Mouse (Mus musculus) MEL (cell line): ENCODE measurements at regions not wholly inside any gene's neighbourhood (a gene's known extent, or its start where the extent isn't known, plus 50 kb on each side); places are given as distances from the start of the nearest gene placed in this dataset.

ENCODE experiments used
- CHD1 ChIP-seq: IDR thresholded peaks from 2 replicates; pipeline ENCODE4 v1.6.1; 2012; ENCODE audit warnings: low read depth, mild to moderate bottlenecking, inconsistent platforms, low read length, improper control_type of control experiment
- CTCF ChIP-seq, 3 experiments: IDR thresholded peaks in 2 of 3; conservative IDR thresholded peaks in 1 of 3; 2 replicates each; pipeline ENCODE4 v1.5.1; 2011 to 2012; ENCODE audit warnings: low read length in 3 of 3, low read depth in 2 of 3, mild to moderate bottlenecking in 2 of 3, improper control_type of control experiment in 1 of 3, inconsistent platforms in 1 of 3, mixed read lengths in 1 of 3, moderate library complexity in 1 of 3; ENCODE audit not compliant: control insufficient read depth in 1 of 3, insufficient read depth in 1 of 3, poor library complexity in 1 of 3, severe bottlenecking in 1 of 3
- HCFC1 ChIP-seq: IDR thresholded peaks from 2 replicates; pipeline ENCODE4 v1.6.1; 2012; ENCODE audit warnings: low read depth, mild to moderate bottlenecking, inconsistent platforms, low read length, improper control_type of control experiment, moderate library complexity
- MAX ChIP-seq: IDR thresholded peaks from 2 replicates; pipeline ENCODE4 v1.6.1; 2011; ENCODE audit warnings: low read length, improper control_type of control experiment
- RCOR1 ChIP-seq: IDR thresholded peaks from 2 replicates; pipeline ENCODE4 v1.6.1; 2012; ENCODE audit warnings: low read depth, mild to moderate bottlenecking, inconsistent platforms, low read length, improper control_type of control experiment
- TAL1 ChIP-seq: IDR thresholded peaks from 2 replicates; pipeline ENCODE4 v1.6.1; 2012; ENCODE audit warnings: mild to moderate bottlenecking, inconsistent platforms, low read length, moderate library complexity, mixed read lengths
- TBP ChIP-seq: IDR thresholded peaks from 2 replicates; pipeline ENCODE4 v1.8.0; 2011; ENCODE audit warnings: low read depth, low read length, improper control_type of control experiment
- USF1 ChIP-seq: IDR thresholded peaks from 2 replicates; pipeline ENCODE4 v1.6.1; 2014; ENCODE audit warnings: low read depth, mild to moderate bottlenecking, inconsistent platforms, low read length, improper control_type of control experiment, moderate library complexity
- USF2 ChIP-seq, 2 experiments: IDR thresholded peaks; 2 replicates each; pipeline ENCODE4 v1.6.1; 2011 to 2012; ENCODE audit warnings: improper control_type of control experiment in 2 of 2, low read length in 2 of 2, borderline replicate concordance in 1 of 2, inconsistent platforms in 1 of 2, low read depth in 1 of 2, mild to moderate bottlenecking in 1 of 2; ENCODE audit not compliant: insufficient read depth in 1 of 2

- no peak for TF ChIP-seq RCOR1
- TF ChIP-seq USF1 = no peak
- TF ChIP-seq CTCF (IDR thresholded peaks at IDR 0.05 in 2 of 3, conservative IDR thresholded peaks at IDR 0.05 in 1 of 3; ENCODE audit: control insufficient read depth in 1 of 3, insufficient read depth in 1 of 3, low read depth in 2 of 3, low read length in 3 of 3, poor library complexity in 1 of 3, severe bottlenecking in 1 of 3) = no peak
- no peak for TF ChIP-seq MAX
- no peak for TF ChIP-seq TAL1
- no peak for TF ChIP-seq HCFC1
- no peak for TF ChIP-seq USF2 (IDR thresholded peaks at IDR 0.05; ENCODE audit: borderline replicate concordance in 1 of 2, insufficient read depth in 1 of 2, low read depth in 1 of 2, low read length in 2 of 2)
- TF ChIP-seq CHD1 = no peak
- no peak for TF ChIP-seq TBP
These were observed 156.6 kb downstream of the Matn1 start for GRCm38 (mm10) chr4:131100796-131101156.
